Mouse (Mus musculus) testis, adult 2 months (tissue): ENCODE data around the gene Gcc1.
A peak's percentile ranks its signal among the peaks of the same experiment; 100 is the strongest.

ENCODE experiments used
- CTCF ChIP-seq: fragments of 200-500 bp; IDR thresholded peaks from 2 replicates; pipeline ENCODE4 v1.5.1; 2012; ENCODE audit warnings: low read depth, mild to moderate bottlenecking, inconsistent platforms, low read length, moderate library complexity; ENCODE audit not compliant: control insufficient read depth, insufficient read depth, insufficient replicate concordance
- POLR2A ChIP-seq: fragments of 200-500 bp; IDR thresholded peaks from 2 replicates; pipeline ENCODE4 v1.6.1; 2012; ENCODE audit warnings: low read depth, mild to moderate bottlenecking, inconsistent platforms, low read length, moderate library complexity; ENCODE audit not compliant: control insufficient read depth

GRCm38 (mm10) chr6:28460534-28460933, 32.3 kb upstream of the Gcc1 start:
- TF ChIP-seq CTCF (peak; percentile 56; the same call in 1 of the 2 replicates), POLR2A (no peak)
